ENCODE assay signal across 9 mouse cellular contexts in genomic region chr5:90338177-90339091, GRCm38 (mm10). TPM values are rescaled to one million over a fixed set of nuclear protein-coding genes. Genes with fewer than 3 reads are reported as not detected.
DNase-seq lines count a peak whose midpoint lies in the region; ATAC-seq lines count a peak whose summit lies in the region.
"Had no signal": no experiment of that assay in that cellular context is flagged by ENCODE, and none has a peak within 500 bp of the region (broad histone marks: within the 10 kb centered on the region; RNA-seq: fewer than 3 reads in every experiment).

No protein-coding gene starts in this region.

- H3K4me1 ChIP-seq in forebrain, embryonic 15.5 days: peaks cover 26% of the 10 kb centered on the region
- H3K4me1 ChIP-seq in liver, embryonic 16.5 days (ENCODE audit: control insufficient read depth, low read depth, low read length): peaks cover 4% of the 10 kb centered on the region

- peak overlapping the region; percentile 50 for H3K4me2 ChIP-seq in forebrain, embryonic 15.5 days (replicated peaks)
- peak overlapping the region; percentile 34 for H3K4me2 ChIP-seq in liver, embryonic 16.5 days (ENCODE audit: low read depth, low read length)

- H3K27me3 ChIP-seq in forebrain, embryonic 15.5 days: no peaks in the 10 kb centered on the region
- no peaks in the 10 kb centered on the region for H3K27me3 ChIP-seq in liver, embryonic 16.5 days (ENCODE audit: control insufficient read depth, insufficient read depth, low read depth, low read length)
- H3K27me3 ChIP-seq: lung, embryonic 15.5 days had no signal

- H3K9ac ChIP-seq in forebrain, embryonic 15.5 days (replicated peaks): peak overlapping the region; percentile 26
- H3K9ac ChIP-seq in liver, embryonic 16.5 days (ENCODE audit: low read depth, low read length): no peak overlapping the region
- H3K9ac ChIP-seq: lung, embryonic 15.5 days had no signal

- H3K4me3 ChIP-seq in forebrain, embryonic 15.5 days: peak overlapping the region; percentile 23
- no peak overlapping the region for H3K4me3 ChIP-seq in liver, embryonic 16.5 days (ENCODE audit: low read depth, low read length)

- no peaks in the 10 kb centered on the region for H3K9me3 ChIP-seq in forebrain, embryonic 15.5 days
- H3K9me3 ChIP-seq in liver, embryonic 16.5 days (replicated peaks; ENCODE audit: control insufficient read depth, low read length): no peaks in the 10 kb centered on the region
- H3K9me3 ChIP-seq: lung, embryonic 15.5 days had no signal

- 9% methylated on average over 7 of the region's 7 CpGs for WGBS in forebrain, embryonic 15.5 days
- WGBS in liver, embryonic 16.5 days (ENCODE audit: insufficient replicate concordance): 45% methylated on average over 7 of the region's 7 CpGs

- peak; percentile 50 for ATAC-seq in forebrain, embryonic 15.5 days (replicated peaks)
- ATAC-seq in liver, embryonic 16.5 days (ENCODE audit: low read depth): no peak

- peak overlapping the region; percentile 54 for H3K27ac ChIP-seq in forebrain, embryonic 15.5 days (replicated peaks)
- no peak overlapping the region for H3K27ac ChIP-seq in liver, embryonic 16.5 days (ENCODE audit: low read length)
- H3K27ac ChIP-seq: lung, embryonic 15.5 days had no signal

- peak; percentile 13 for DNase-seq in lung, postnatal 36 days
- no peak for DNase-seq in lung, postnatal 4 days
- peak; percentile 26 for DNase-seq in retina, postnatal 1 day
- no peak for DNase-seq in yolk sac, embryonic 10.5 days (ENCODE audit: low spot score)
- no peak for DNase-seq in gastrocnemius, adult 18-20 months (ENCODE audit: low spot score)
- no peak for DNase-seq in heart, postnatal 25 days (ENCODE audit: low spot score)

- H3K36me3 ChIP-seq in forebrain, embryonic 15.5 days: no peaks in the 10 kb centered on the region
- no peaks in the 10 kb centered on the region for H3K36me3 ChIP-seq in liver, embryonic 16.5 days (ENCODE audit: control insufficient read depth, insufficient read depth)
- H3K36me3 ChIP-seq: lung, embryonic 15.5 days had no signal

- intact Hi-C loops in heart, postnatal 25 days (cut with DNase I): no loop called here

RNA-seq across cellular contexts. Expression of gene Ankrd17, which starts 27.9 kb away (rescaled TPM):
- 29.7 and 30.2 TPM in 2 replicates for polyA plus RNA-seq in forebrain, embryonic 15.5 days (2015; fragmentation: Nextera tagmentation; extraction: Ambion mirVana)
- polyA plus RNA-seq in liver, embryonic 16.5 days (2015; fragmentation: Nextera tagmentation; extraction: Ambion mirVana): 7.8 and 8.2 TPM in 2 replicates
- 10 to 100 TPM; 46.7 to 51.7 TPM for total RNA-seq in gastrocnemius, adult 18-20 months (2021)
- total RNA-seq in heart, postnatal 25 days (2021): 10 to 100 TPM; 60.5 to 65.7 TPM

RNA-seq across cellular contexts. Expression of gene Gm9958, which starts 28.6 kb away (rescaled TPM):
- polyA plus RNA-seq in forebrain, embryonic 15.5 days (2015; fragmentation: Nextera tagmentation; extraction: Ambion mirVana): 5.7 and 6.1 TPM in 2 replicates
- polyA plus RNA-seq in liver, embryonic 16.5 days (2015; fragmentation: Nextera tagmentation; extraction: Ambion mirVana): 1.5 and 1.8 TPM in 2 replicates
- under 1 TPM; 0.40 to 0.53 TPM for total RNA-seq in gastrocnemius, adult 18-20 months (2021)
- 1 to 10 TPM in 1 of 2 experiments, under 1 TPM in 1; 0.57 to 1.1 TPM for total RNA-seq in heart, postnatal 25 days (2021)

Comparison
In these comparisons a context has a peak if more than half of its experiments do, and no peak if none do; other contexts are left out.
1. DNase-seq: peak in lung, postnatal 36 days (single experiment) and retina, postnatal 1 day (single experiment); none in lung, postnatal 4 days (0 of 2), yolk sac, embryonic 10.5 days (single experiment), gastrocnemius, adult 18-20 months (single experiment) and heart, postnatal 25 days (single experiment).